Mouse (Mus musculus) olfactory bulb, adult 2 months (tissue): ENCODE data around the gene Lmf1.

ENCODE experiments used
- CTCF ChIP-seq: fragments of 200-500 bp; IDR thresholded peaks from 2 replicates; pipeline ENCODE4 v1.5.1; 2012; ENCODE audit warnings: low read depth, mild to moderate bottlenecking, low read length, moderate library complexity; ENCODE audit not compliant: insufficient read depth
- POLR2A ChIP-seq: fragments of 200-500 bp; IDR thresholded peaks from 2 replicates; pipeline ENCODE4 v1.6.1; 2012; ENCODE audit warnings: mild to moderate bottlenecking, low read depth, low read length, moderate library complexity; ENCODE audit not compliant: insufficient read depth

GRCm38 (mm10) chr17:25609506-25609828, 30.6 kb downstream of the Lmf1 start:
- TF ChIP-seq POLR2A (no peak), CTCF (no peak)
